Mouse (Mus musculus): Measurements from ENCODE around the gene Lipt2. TPM values are rescaled to one million over a fixed set of nuclear protein-coding genes. Genes with fewer than 3 reads are reported as not detected.

Lipt2 gene
- polyA plus RNA-seq, 1 experiment from 2014 or later = 13.8 TPM

- Histone ChIP-seq H3K4me3 (ENCODE audit: low read length) (no peak overlapping the region), H3K9me3 (ENCODE audit: control insufficient read depth, low read length) (no peaks in the 10 kb centered on the region), H3K4me1 (replicated peaks; ENCODE audit: control insufficient read depth, insufficient read depth, low read length) (no peaks in the 10 kb centered on the region), H3K36me3 (ENCODE audit: control insufficient read depth, insufficient read depth, low read length) (no peaks in the 10 kb centered on the region), H3K27me3 (ENCODE audit: control insufficient read depth, insufficient read depth, low read depth, low read length) (no peaks in the 10 kb centered on the region), H3K9ac (ENCODE audit: low read length) (no peak overlapping the region), H3K4me2 (ENCODE audit: low read depth, low read length) (no peak overlapping the region), H3K27ac (ENCODE audit: low read length) (no peak overlapping the region)
- ATAC-seq (ENCODE audit: low read depth) = no peak
- WGBS = 72% methylated on average over 11 of the region's 11 CpGs
These were observed 8.5 kb upstream of the Lipt2 start for GRCm38 (mm10) chr7:100150626-100151025.

GRCm38 (mm10) chr7:100157669-100158068, 1.4 kb upstream of the Lipt2 start:
- Histone ChIP-seq H3K4me1 (replicated peaks; ENCODE audit: control insufficient read depth, insufficient read depth, low read length) (no peaks in the 10 kb centered on the region), H3K36me3 (ENCODE audit: control insufficient read depth, insufficient read depth, low read length) (no peaks in the 10 kb centered on the region), H3K27me3 (ENCODE audit: control insufficient read depth, insufficient read depth, low read depth, low read length) (no peaks in the 10 kb centered on the region), H3K9ac (ENCODE audit: low read length) (no peak overlapping the region), H3K4me3 (ENCODE audit: low read length) (no peak overlapping the region), H3K9me3 (ENCODE audit: control insufficient read depth, low read length) (no peaks in the 10 kb centered on the region), H3K4me2 (ENCODE audit: low read depth, low read length) (no peak overlapping the region), H3K27ac (ENCODE audit: low read length) (no peak overlapping the region)
- WGBS = 66% methylated on average over 4 of the region's 4 CpGs
- no peak for ATAC-seq (ENCODE audit: low read depth)

GRCm38 (mm10) chr7:100160006-100160405, 929 bp downstream of the Lipt2 start:
- H3K27me3 ChIP-seq (ENCODE audit: control insufficient read depth, insufficient read depth, low read depth, low read length) = no peaks in the 10 kb centered on the region
- WGBS = 54% methylated on average over 7 of the region's 7 CpGs

GRCm38 (mm10) chr7:100163506-100163905, 4.4 kb downstream of the Lipt2 start:
- Histone ChIP-seq H3K4me2 (ENCODE audit: low read depth, low read length) (no peak overlapping the region), H3K27ac (ENCODE audit: low read length) (no peak overlapping the region), H3K27me3 (ENCODE audit: control insufficient read depth, insufficient read depth, low read depth, low read length) (no peaks in the 10 kb centered on the region), H3K36me3 (ENCODE audit: control insufficient read depth, insufficient read depth, low read length) (no peaks in the 10 kb centered on the region), H3K4me1 (replicated peaks; ENCODE audit: control insufficient read depth, insufficient read depth, low read length) (no peaks in the 10 kb centered on the region), H3K9ac (ENCODE audit: low read length) (no peak overlapping the region), H3K4me3 (ENCODE audit: low read length) (no peak overlapping the region), H3K9me3 (ENCODE audit: control insufficient read depth, low read length) (no peaks in the 10 kb centered on the region)
- 63% methylated on average over 4 of the region's 4 CpGs for WGBS
- no peak for ATAC-seq (ENCODE audit: low read depth)

More at GRCm38 (mm10) chr7:100160006-100160405, 929 bp downstream of the Lipt2 start:
- ATAC-seq (ENCODE audit: low read depth) = no peak
- Histone ChIP-seq H3K27ac (ENCODE audit: low read length) (no peak overlapping the region), H3K4me1 (replicated peaks; ENCODE audit: control insufficient read depth, insufficient read depth, low read length) (no peaks in the 10 kb centered on the region), H3K4me2 (ENCODE audit: low read depth, low read length) (peak overlapping the region; percentile 87), H3K9me3 (ENCODE audit: control insufficient read depth, low read length) (no peaks in the 10 kb centered on the region), H3K9ac (ENCODE audit: low read length) (peak overlapping the region; percentile 95), H3K4me3 (ENCODE audit: low read length) (peak overlapping the region; percentile 93), H3K36me3 (ENCODE audit: control insufficient read depth, insufficient read depth, low read length) (no peaks in the 10 kb centered on the region)

GRCm38 (mm10) chr7:100168654-100169053, 9.6 kb downstream of the Lipt2 start:
- Histone ChIP-seq H3K36me3 (ENCODE audit: control insufficient read depth, insufficient read depth, low read length) (no peaks in the 10 kb centered on the region), H3K9me3 (ENCODE audit: control insufficient read depth, low read length) (no peaks in the 10 kb centered on the region), H3K27me3 (ENCODE audit: control insufficient read depth, insufficient read depth, low read depth, low read length) (no peaks in the 10 kb centered on the region), H3K9ac (ENCODE audit: low read length) (no peak overlapping the region), H3K27ac (ENCODE audit: low read length) (no peak overlapping the region), H3K4me3 (ENCODE audit: low read length) (no peak overlapping the region), H3K4me2 (ENCODE audit: low read depth, low read length) (no peak overlapping the region), H3K4me1 (replicated peaks; ENCODE audit: control insufficient read depth, insufficient read depth, low read length) (no peaks in the 10 kb centered on the region)
- 60% methylated on average over 11 of the region's 11 CpGs for WGBS
- ATAC-seq (ENCODE audit: low read depth) = no peak; the same call in 1 of the 2 replicates

GRCm38 (mm10) chr7:100170756-100171155, 11.7 kb downstream of the Lipt2 start:
- no peak overlapping the region for H3K4me2 ChIP-seq (ENCODE audit: low read depth, low read length)
- no peaks in the 10 kb centered on the region for H3K36me3 ChIP-seq (ENCODE audit: control insufficient read depth, insufficient read depth, low read length)
- no peak for ATAC-seq (ENCODE audit: low read depth)
- H3K9me3 ChIP-seq (ENCODE audit: control insufficient read depth, low read length) = no peaks in the 10 kb centered on the region
- no peaks in the 10 kb centered on the region for H3K27me3 ChIP-seq (ENCODE audit: control insufficient read depth, insufficient read depth, low read depth, low read length)
- 50% methylated on average over 4 of the region's 4 CpGs for WGBS
- no peak overlapping the region for H3K27ac ChIP-seq (ENCODE audit: low read length)
- no peaks in the 10 kb centered on the region for H3K4me1 ChIP-seq (replicated peaks; ENCODE audit: control insufficient read depth, insufficient read depth, low read length)
- H3K9ac ChIP-seq (ENCODE audit: low read length) = no peak overlapping the region
- no peak overlapping the region for H3K4me3 ChIP-seq (ENCODE audit: low read length)

- no peak within 1 kb of the TSS for H3K27ac ChIP-seq (ENCODE audit: low read length)
- no peaks in the 10 kb centered on the region for H3K9me3 ChIP-seq (ENCODE audit: control insufficient read depth, low read length)
- no peak within 1 kb of the TSS for H3K4me2 ChIP-seq (ENCODE audit: low read depth, low read length)
- WGBS = 66% methylated on average over 3 of the region's 3 CpGs
- no peaks in the 10 kb centered on the region for H3K36me3 ChIP-seq (ENCODE audit: control insufficient read depth, insufficient read depth, low read length)
- no peak for ATAC-seq (ENCODE audit: low read depth)
- H3K4me3 ChIP-seq (ENCODE audit: low read length) = no peak within 1 kb of the TSS
- peaks cover 10% of the 10 kb centered on the region for H3K4me1 ChIP-seq (replicated peaks; ENCODE audit: control insufficient read depth, insufficient read depth, low read length)
- H3K9ac ChIP-seq (ENCODE audit: low read length) = no peak within 1 kb of the TSS
- peaks cover 2% of the 10 kb centered on the region; the same call in 1 of the 2 replicates for H3K27me3 ChIP-seq (ENCODE audit: control insufficient read depth, insufficient read depth, low read depth, low read length)
These were observed 17.2 kb downstream of the Lipt2 start, which contains the start of gene Kcne3 for GRCm38 (mm10) chr7:100176269-100176668. Gene Kcne3, plus strand, starts transcription at chr7:100176502.

- peak overlapping the region; percentile 79 for H3K4me2 ChIP-seq (ENCODE audit: low read depth, low read length)
- H3K27me3 ChIP-seq (ENCODE audit: control insufficient read depth, insufficient read depth, low read depth, low read length) = peaks cover 2% of the 10 kb centered on the region; the same call in 1 of the 2 replicates
- ATAC-seq (ENCODE audit: low read depth) = peak; percentile 91
- H3K27ac ChIP-seq (ENCODE audit: low read length) = no peak overlapping the region
- peaks cover 10% of the 10 kb centered on the region for H3K4me1 ChIP-seq (replicated peaks; ENCODE audit: control insufficient read depth, insufficient read depth, low read length)
- peak overlapping the region; percentile 52 for H3K9ac ChIP-seq (ENCODE audit: low read length)
- no peaks in the 10 kb centered on the region for H3K9me3 ChIP-seq (ENCODE audit: control insufficient read depth, low read length)
- no peaks in the 10 kb centered on the region for H3K36me3 ChIP-seq (ENCODE audit: control insufficient read depth, insufficient read depth, low read length)
- WGBS = 8% methylated on average over 30 of the region's 30 CpGs
- H3K4me3 ChIP-seq (ENCODE audit: low read length) = peak overlapping the region; percentile 50
These were observed 19.2 kb downstream of the Lipt2 start for GRCm38 (mm10) chr7:100178016-100178890.

GRCm38 (mm10) chr7:100178891-100179233, 19.8 kb downstream of the Lipt2 start:
- peak overlapping the region; percentile 50 for H3K4me3 ChIP-seq (ENCODE audit: low read length)
- peak overlapping the region; percentile 52 for H3K9ac ChIP-seq (ENCODE audit: low read length)
- no peaks in the 10 kb centered on the region for H3K9me3 ChIP-seq (ENCODE audit: control insufficient read depth, low read length)
- ATAC-seq (ENCODE audit: low read depth) = peak; percentile 70
- peaks cover 2% of the 10 kb centered on the region; the same call in 1 of the 2 replicates for H3K27me3 ChIP-seq (ENCODE audit: control insufficient read depth, insufficient read depth, low read depth, low read length)
- under 1% methylated on average over 15 of the region's 15 CpGs for WGBS
- H3K27ac ChIP-seq (ENCODE audit: low read length) = no peak overlapping the region
- H3K4me2 ChIP-seq (ENCODE audit: low read depth, low read length) = peak overlapping the region; percentile 79
- H3K4me1 ChIP-seq (replicated peaks; ENCODE audit: control insufficient read depth, insufficient read depth, low read length) = peaks cover 10% of the 10 kb centered on the region
- no peaks in the 10 kb centered on the region for H3K36me3 ChIP-seq (ENCODE audit: control insufficient read depth, insufficient read depth, low read length)

Data from lung, embryonic 16.5 days (tissue).